Mouse (Mus musculus): ENCODE measurements around the gene Clock.

DNA sequence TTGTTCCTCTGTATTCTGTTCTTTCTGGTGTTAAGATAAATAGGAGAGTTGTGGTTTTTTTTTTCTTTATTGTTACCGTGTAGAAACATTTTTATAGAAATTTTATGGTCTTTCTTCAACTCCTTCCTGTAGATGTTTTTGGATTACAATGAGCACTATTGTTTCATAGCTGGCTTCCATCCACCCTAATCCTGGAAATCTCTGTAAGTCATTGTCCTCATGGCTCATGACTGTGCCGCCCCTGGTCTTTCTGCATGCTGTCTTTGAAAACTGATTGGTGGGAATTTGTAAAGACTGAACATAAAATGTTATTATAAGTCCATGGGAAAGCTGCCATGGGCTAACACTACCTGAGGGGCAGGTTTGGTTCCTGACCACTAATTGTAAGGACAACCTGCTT is 22.7 kb upstream of the Clock start:
- TF ChIP-seq CTCF (IDR thresholded peaks at IDR 0.05; ENCODE audit: control insufficient read depth, insufficient read depth, low read length), result no peak
- no peak for TF ChIP-seq POLR2A (IDR thresholded peaks at IDR 0.05; ENCODE audit: borderline replicate concordance, control insufficient read depth, low read depth, low read length)
